Mouse (Mus musculus) neutrophil, adult 65 days (primary cell): ENCODE data around the gene Emilin2. TPM values are rescaled to one million over a fixed set of nuclear protein-coding genes. Genes with fewer than 3 reads are reported as not detected.

ENCODE experiments used
- total RNA-seq: library from RNA; stranded (reverse); gene quantifications from 2 replicates; pipeline ENCODE4 v1.2.4, GENCODE M21; 2023

Gene Emilin2
- 220 and 282 TPM in 2 replicates for total RNA-seq

DNA sequence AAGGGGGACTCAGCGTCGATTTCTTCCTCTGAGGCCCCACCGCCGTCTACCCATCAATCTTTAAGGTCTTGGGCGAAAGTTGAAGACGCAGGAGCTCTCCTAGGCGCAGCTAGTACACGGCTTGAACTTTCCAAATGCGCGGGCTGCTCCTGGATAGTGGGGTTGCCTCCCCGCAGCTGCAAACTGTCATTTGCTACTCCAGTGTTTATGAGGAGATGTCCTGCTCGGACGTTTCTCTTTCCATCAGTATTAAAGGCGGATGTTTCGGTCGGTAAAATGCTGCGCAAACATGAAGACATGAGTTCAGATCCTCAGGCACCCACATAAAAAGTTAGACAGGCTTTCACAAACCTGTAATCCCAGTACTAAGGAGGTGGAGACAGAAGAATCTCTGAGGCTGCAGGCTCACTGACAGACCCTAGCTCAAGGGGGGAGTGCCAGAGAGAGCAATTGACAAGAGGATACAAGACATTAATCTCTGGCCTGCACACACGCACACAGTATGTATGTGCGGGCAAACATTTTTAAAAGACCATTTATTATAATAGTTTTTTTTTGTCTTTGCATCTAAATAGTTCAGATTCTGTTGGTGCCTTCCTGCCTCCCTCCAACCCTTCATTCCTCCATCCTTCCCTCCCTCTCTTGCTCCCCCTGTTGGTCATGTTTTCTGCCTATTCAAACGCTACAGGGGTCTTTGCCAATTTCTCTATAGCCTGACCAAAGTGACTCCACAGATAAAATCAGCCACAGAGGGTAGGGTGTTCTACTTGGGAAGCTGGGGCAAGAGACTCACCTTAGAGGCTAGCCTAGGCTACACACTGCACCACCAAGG, at the start of gene Emilin2:
Gene Emilin2, minus strand, starts transcription at position 639 of the 832 bp plus-strand sequence.

Other genes starting within 250 kb of the Emilin2 start
- 57.7 and 91.1 TPM in 2 replicates for gene Lpin2, start 129.4 kb downstream of the Emilin2 start, total RNA-seq
- gene Gm4707, start 147.9 kb upstream of the Emilin2 start, total RNA-seq, result 8.8 and 21.0 TPM in 2 replicates
- 69.5 and 102 TPM in 2 replicates for gene Smchd1, start 163.4 kb upstream of the Emilin2 start, total RNA-seq
- gene Ndc80, start 214.9 kb upstream of the Emilin2 start, total RNA-seq, result 27.9 and 29.9 TPM in 2 replicates
- gene Spdya, start 240.1 kb upstream of the Emilin2 start, total RNA-seq, result not detected in 2 replicates